Mouse (Mus musculus): ENCODE results near the gene Lrrc10. TPM values are rescaled to one million over a fixed set of nuclear protein-coding genes. Genes with fewer than 3 reads are reported as not detected.

Lrrc10 gene
- polyA plus RNA-seq (2014; fragmentation: Illumina TruSeq; extraction: RNeasy Lipid Tissue Mini Kit (QIAGEN cat#74804); ENCODE audit: low replicate concordance): not detected

DNA sequence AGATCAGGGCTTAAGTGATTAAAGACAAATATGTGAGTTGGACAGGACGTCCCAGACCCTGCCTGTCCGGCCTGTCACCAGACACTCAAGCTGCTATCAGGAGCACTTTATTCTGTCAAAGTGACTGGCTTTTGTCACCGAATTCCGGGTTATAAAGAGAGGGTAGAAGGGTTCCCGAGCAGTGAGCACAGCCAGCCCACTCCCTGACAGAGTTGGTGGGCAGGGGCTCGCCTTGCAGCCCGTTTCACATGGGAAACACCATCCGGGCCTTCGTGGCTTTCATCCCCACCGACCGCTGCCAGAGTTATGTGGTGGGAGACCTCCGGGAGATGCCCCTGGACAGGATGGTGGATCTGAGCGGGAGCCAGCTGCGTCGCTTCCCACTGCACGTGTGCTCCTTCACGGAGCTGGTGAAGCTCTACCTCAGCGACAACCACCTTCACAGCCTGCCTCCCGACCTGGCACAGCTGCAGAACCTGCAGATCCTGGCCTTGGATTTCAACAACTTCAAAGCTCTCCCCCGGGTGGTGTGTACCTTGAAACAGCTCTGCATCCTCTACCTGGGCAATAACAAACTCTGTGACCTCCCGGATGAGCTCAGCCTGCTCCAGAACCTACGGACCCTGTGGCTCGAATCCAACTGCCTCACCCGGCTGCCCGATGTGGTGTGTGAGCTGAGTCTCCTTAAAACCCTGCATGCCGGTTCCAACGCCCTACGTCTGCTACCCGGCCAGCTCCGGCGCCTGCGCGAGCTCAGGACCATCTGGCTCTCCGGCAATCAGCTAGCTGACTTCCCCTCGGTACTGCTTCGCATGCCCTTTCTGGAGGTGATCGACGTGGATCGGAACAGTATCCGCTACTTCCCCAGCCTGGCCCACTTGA, at the start of gene Lrrc10:
TSS of gene Lrrc10 (plus strand) at position 167 of the 882 bp plus-strand sequence.

GRCm38 (mm10) chr10:117063254-117064021, 18.3 kb downstream of the Lrrc10 start, which contains the start of gene Cct2:
TSS of gene Cct2 (minus strand) at chr10:117063814.

Other genes starting within 250 kb of the Lrrc10 start
- gene Myrfl, start 148.4 kb upstream of the Lrrc10 start, polyA plus RNA-seq (2014; fragmentation: Illumina TruSeq; extraction: RNeasy Lipid Tissue Mini Kit (QIAGEN cat#74804); ENCODE audit: low replicate concordance): 26.7 TPM
- gene Rab3ip, start 94.6 kb upstream of the Lrrc10 start, polyA plus RNA-seq (2014; fragmentation: Illumina TruSeq; extraction: RNeasy Lipid Tissue Mini Kit (QIAGEN cat#74804); ENCODE audit: low replicate concordance): 13.6 TPM
- not detected for gene Gm10271, start 72.7 kb upstream of the Lrrc10 start, polyA plus RNA-seq (2014; fragmentation: Illumina TruSeq; extraction: RNeasy Lipid Tissue Mini Kit (QIAGEN cat#74804); ENCODE audit: low replicate concordance)
- not detected for gene Best3, start 59.0 kb upstream of the Lrrc10 start, polyA plus RNA-seq (2014; fragmentation: Illumina TruSeq; extraction: RNeasy Lipid Tissue Mini Kit (QIAGEN cat#74804); ENCODE audit: low replicate concordance)
- gene Cct2, start 18.5 kb downstream of the Lrrc10 start, polyA plus RNA-seq (2014; fragmentation: Illumina TruSeq; extraction: RNeasy Lipid Tissue Mini Kit (QIAGEN cat#74804); ENCODE audit: low replicate concordance): 130 TPM
- gene Frs2, start 103.2 kb downstream of the Lrrc10 start, polyA plus RNA-seq (2014; fragmentation: Illumina TruSeq; extraction: RNeasy Lipid Tissue Mini Kit (QIAGEN cat#74804); ENCODE audit: low replicate concordance): 32.6 TPM
- 50.8 TPM for gene Yeats4, start 179.2 kb downstream of the Lrrc10 start, polyA plus RNA-seq (2014; fragmentation: Illumina TruSeq; extraction: RNeasy Lipid Tissue Mini Kit (QIAGEN cat#74804); ENCODE audit: low replicate concordance)
- gene 9530003J23Rik, start 193.4 kb downstream of the Lrrc10 start, polyA plus RNA-seq (2014; fragmentation: Illumina TruSeq; extraction: RNeasy Lipid Tissue Mini Kit (QIAGEN cat#74804); ENCODE audit: low replicate concordance): not detected
- 78.5 TPM for gene Lyz2, start 237.0 kb downstream of the Lrrc10 start, polyA plus RNA-seq (2014; fragmentation: Illumina TruSeq; extraction: RNeasy Lipid Tissue Mini Kit (QIAGEN cat#74804); ENCODE audit: low replicate concordance)
- gene Lyz1, start 247.5 kb downstream of the Lrrc10 start, polyA plus RNA-seq (2014; fragmentation: Illumina TruSeq; extraction: RNeasy Lipid Tissue Mini Kit (QIAGEN cat#74804); ENCODE audit: low replicate concordance): 2,914 TPM